Mouse (Mus musculus): ENCODE results near the gene Pheta2. TPM values are rescaled to one million over a fixed set of nuclear protein-coding genes. Genes with fewer than 3 reads are reported as not detected.

The Pheta2 gene
- total RNA-seq, 2 experiments from 2014 or later: 3.5 to 5.2 TPM

Other genes starting within 250 kb of the Pheta2 start
- 5.5 and 10.4 TPM in 2 replicates for gene Ccdc134, start 211.0 kb upstream of the Pheta2 start, total RNA-seq (2015)
- 19.6 and 29.7 TPM in 2 replicates for gene Ccdc134, start 211.0 kb upstream of the Pheta2 start, total RNA-seq (2017)
- gene Srebf2, start 191.8 kb upstream of the Pheta2 start, total RNA-seq (2015): 24.7 and 28.3 TPM in 2 replicates
- 21.0 and 23.7 TPM in 2 replicates for gene Srebf2, start 191.8 kb upstream of the Pheta2 start, total RNA-seq (2017)
- 0.10 and 0.12 TPM in 2 replicates for gene Shisa8, start 126.1 kb upstream of the Pheta2 start, total RNA-seq (2015)
- gene Shisa8, start 126.1 kb upstream of the Pheta2 start, total RNA-seq (2017): 0.27 and 3.2 TPM in 2 replicates
- gene Tnfrsf13c, start 114.6 kb upstream of the Pheta2 start, total RNA-seq (2015): 2.1 and 2.4 TPM in 2 replicates
- gene Tnfrsf13c, start 114.6 kb upstream of the Pheta2 start, total RNA-seq (2017): 0.34 and 0.92 TPM in 2 replicates
- gene Cenpm, start 94.2 kb upstream of the Pheta2 start, total RNA-seq (2015): 32.9 and 42.6 TPM in 2 replicates
- gene Cenpm, start 94.2 kb upstream of the Pheta2 start, total RNA-seq (2017): 16.5 and 24.9 TPM in 2 replicates
- not detected in 2 replicates for gene 1500009C09Rik, start 86.5 kb upstream of the Pheta2 start, total RNA-seq (2015)
- not detected in 2 replicates for gene 1500009C09Rik, start 86.5 kb upstream of the Pheta2 start, total RNA-seq (2017)
- gene Sept3, start 64.0 kb upstream of the Pheta2 start, total RNA-seq (2015): 0.07 TPM in 1 of 2 replicates, not detected in the other
- 0.08 TPM in 1 of 2 replicates, not detected in the other for gene Sept3, start 64.0 kb upstream of the Pheta2 start, total RNA-seq (2017)
- gene Wbp2nl, start 40.0 kb upstream of the Pheta2 start, total RNA-seq (2015): 0.17 TPM in 1 of 2 replicates, not detected in the other
- gene Wbp2nl, start 40.0 kb upstream of the Pheta2 start, total RNA-seq (2017): not detected in 2 replicates
- 39.9 and 43.8 TPM in 2 replicates for gene Naga, start within 50 bp of the Pheta2 start, total RNA-seq (2015)
- 37.1 and 37.3 TPM in 2 replicates for gene Naga, start within 50 bp of the Pheta2 start, total RNA-seq (2017)
- 155 and 168 TPM in 2 replicates for gene Smdt1, start within 50 bp of the Pheta2 start, total RNA-seq (2015)
- 94.0 and 121 TPM in 2 replicates for gene Smdt1, start within 50 bp of the Pheta2 start, total RNA-seq (2017)
- gene Ndufa6, start 15.4 kb downstream of the Pheta2 start, total RNA-seq (2015): 244 and 269 TPM in 2 replicates
- gene Ndufa6, start 15.4 kb downstream of the Pheta2 start, total RNA-seq (2017): 136 and 168 TPM in 2 replicates
- 1.7 TPM in 1 of 2 replicates, not detected in the other for gene Cyp2d22, start 41.3 kb downstream of the Pheta2 start, total RNA-seq (2015)
- gene Cyp2d22, start 41.3 kb downstream of the Pheta2 start, total RNA-seq (2017): 0.03 TPM in 1 of 2 replicates, not detected in the other
- gene Cyp2d11, start 55.1 kb downstream of the Pheta2 start, total RNA-seq (2015): not detected in 2 replicates
- not detected in 2 replicates for gene Cyp2d11, start 55.1 kb downstream of the Pheta2 start, total RNA-seq (2017)
- gene Cyp2d10, start 68.3 kb downstream of the Pheta2 start, total RNA-seq (2015): not detected in 2 replicates
- gene Cyp2d10, start 68.3 kb downstream of the Pheta2 start, total RNA-seq (2017): not detected in 2 replicates
- not detected in 2 replicates for gene Cyp2d9, start 94.5 kb downstream of the Pheta2 start, total RNA-seq (2015)
- not detected in 2 replicates for gene Cyp2d9, start 94.5 kb downstream of the Pheta2 start, total RNA-seq (2017)
- gene Cyp2d12, start 216.1 kb downstream of the Pheta2 start, total RNA-seq (2015): not detected in 2 replicates
- gene Cyp2d12, start 216.1 kb downstream of the Pheta2 start, total RNA-seq (2017): not detected in 2 replicates

All from megakaryocyte progenitor cell, adult 5-6 weeks (primary cell).